Mouse (Mus musculus) ES-Bruce4 (cell line): Measurements from ENCODE around the gene Etnk1. TPM values are rescaled to one million over a fixed set of nuclear protein-coding genes. Genes with fewer than 3 reads are reported as not detected.
"Not testable (repeated sequence)": the region's sequence is repeated elsewhere in the genome, so short reads cannot be mapped to it uniquely, and the experiment has no call there.

Source experiments
- H3K27ac ChIP-seq: 2 replicates; pipeline ENCODE4 v1.5.1; 2012; ENCODE audit warnings: low read length, inconsistent platforms; ENCODE audit not compliant: insufficient read depth
- H3K27me3 ChIP-seq: 2 replicates; pipeline ENCODE4 v1.6.1; 2012; ENCODE audit warnings: mild to moderate bottlenecking, low read length, inconsistent platforms; ENCODE audit not compliant: control insufficient read depth, poor library complexity, insufficient read depth, severe bottlenecking
- H3K36me3 ChIP-seq: 2 replicates; pipeline ENCODE4 v1.6.1; 2012; ENCODE audit warnings: inconsistent platforms, mild to moderate bottlenecking, low read length, moderate library complexity; ENCODE audit not compliant: control insufficient read depth, poor library complexity, insufficient read depth, severe bottlenecking
- H3K4me1 ChIP-seq: one replicate; pipeline ENCODE4 v1.8.1; 2011; ENCODE audit warnings: low read length; ENCODE audit not compliant: control insufficient read depth, insufficient read depth
- H3K4me3 ChIP-seq: 2 replicates; pipeline ENCODE4 v1.5.1; 2011; ENCODE audit warnings: low read depth, mild to moderate bottlenecking, low read length
- H3K9ac ChIP-seq: 2 replicates; pipeline ENCODE4 v1.6.1; 2012; ENCODE audit warnings: low read depth, mild to moderate bottlenecking, inconsistent platforms; ENCODE audit not compliant: poor library complexity, severe bottlenecking
- H3K9me3 ChIP-seq: replicated peaks from 2 replicates; pipeline ENCODE4 v1.6.1; 2012; ENCODE audit warnings: mild to moderate bottlenecking, low read length, inconsistent platforms; ENCODE audit not compliant: control insufficient read depth, poor library complexity, insufficient read depth, severe bottlenecking
- CTCF ChIP-seq: IDR thresholded peaks from one replicate; pipeline ENCODE4 v1.8.1; 2011; ENCODE audit warnings: low read depth, low read length
- EP300 ChIP-seq: IDR thresholded peaks from 2 replicates; pipeline ENCODE4 v1.6.1; 2011; ENCODE audit warnings: low read depth, low read length; ENCODE audit not compliant: insufficient read depth
- POLR2A ChIP-seq: IDR thresholded peaks from one replicate; pipeline ENCODE4 v1.8.1; 2011; ENCODE audit warnings: low read length; ENCODE audit not compliant: insufficient read depth
- polyA plus RNA-seq: library from polyadenylated mRNA; stranded (reverse); fragments of >200 nt; gene quantifications from 2 replicates; pipeline ENCODE4 v1.2.4, GENCODE M21; 2011; ENCODE audit warnings: low read depth; ENCODE audit not compliant: missing spikeins, insufficient read depth, insufficient read length

The Etnk1 gene
- polyA plus RNA-seq, 1 experiment: 149 TPM

GRCm38 (mm10) chr6:143140884-143141283 lies 26.1 kb upstream of the Etnk1 start:
- Histone ChIP-seq H3K9ac (peak overlapping the region; percentile 40), H3K4me1 (peaks cover 4% of the 10 kb centered on the region), H3K27ac (peak overlapping the region; percentile 98), H3K36me3 (no peaks in the 10 kb centered on the region), H3K4me3 (no peak overlapping the region), H3K27me3 (no peaks in the 10 kb centered on the region), H3K9me3 (no peaks in the 10 kb centered on the region)
- TF ChIP-seq CTCF (no peak), EP300 (peak; percentile 98)

GRCm38 (mm10) chr6:143141624-143142592 lies 25.1 kb upstream of the Etnk1 start:
- 0 out of 2 replicates have a peak overlapping the region, but pooled peaks have one; percentile 53 for H3K9ac ChIP-seq
- H3K27me3 ChIP-seq, H3K36me3 ChIP-seq, H3K4me1 ChIP-seq, H3K9me3 ChIP-seq, H3K4me3 ChIP-seq: not testable (repeated sequence)
- peak; percentile 93 for TF ChIP-seq EP300
- H3K27ac ChIP-seq: peak overlapping the region; percentile 98

GRCm38 (mm10) chr6:143142861-143143260 lies 24.2 kb upstream of the Etnk1 start:
- no peak overlapping the region for H3K4me3 ChIP-seq
- H3K36me3 ChIP-seq: no peaks in the 10 kb centered on the region
- H3K4me1 ChIP-seq: peaks cover 4% of the 10 kb centered on the region
- H3K27me3 ChIP-seq: no peaks in the 10 kb centered on the region
- peak overlapping the region; percentile 53 for H3K9ac ChIP-seq
- TF ChIP-seq EP300 (no peak), CTCF (no peak), POLR2A (no peak)
- peak overlapping the region; percentile 98 for H3K27ac ChIP-seq
- H3K9me3 ChIP-seq: no peaks in the 10 kb centered on the region

- TF ChIP-seq POLR2A (no peak), CTCF (no peak), EP300 (no peak)
- peaks cover 4% of the 10 kb centered on the region for H3K4me1 ChIP-seq
- H3K9ac ChIP-seq: peak overlapping the region; percentile 53
- H3K4me3 ChIP-seq: no peak overlapping the region
- no peaks in the 10 kb centered on the region for H3K36me3 ChIP-seq
- H3K27me3 ChIP-seq: no peaks in the 10 kb centered on the region
- H3K27ac ChIP-seq: peak overlapping the region; percentile 98
- no peaks in the 10 kb centered on the region for H3K9me3 ChIP-seq
Measured at GRCm38 (mm10) chr6:143143321-143143720, 23.7 kb upstream of the Etnk1 start.

- TF ChIP-seq CTCF: peak; percentile 36
- TF ChIP-seq EP300: peak; percentile 50; the same call in 1 of the 2 replicates
- TF ChIP-seq POLR2A: no peak
- Histone ChIP-seq H3K36me3 (no peaks in the 10 kb centered on the region), H3K4me3 (peak overlapping the region; percentile 29), H3K27ac (peak overlapping the region; percentile 98), H3K9ac (peak overlapping the region; percentile 53), H3K4me1 (peaks cover 4% of the 10 kb centered on the region), H3K9me3 (no peaks in the 10 kb centered on the region), H3K27me3 (no peaks in the 10 kb centered on the region)
Measured at GRCm38 (mm10) chr6:143143775-143144273, 23.2 kb upstream of the Etnk1 start.

- Histone ChIP-seq H3K36me3 (no peaks in the 10 kb centered on the region), H3K27ac (no peak overlapping the region), H3K27me3 (no peaks in the 10 kb centered on the region), H3K9me3 (no peaks in the 10 kb centered on the region), H3K9ac (no peak overlapping the region), H3K4me3 (no peak overlapping the region), H3K4me1 (peaks cover 2% of the 10 kb centered on the region)
- TF ChIP-seq EP300 (no peak), CTCF (no peak), POLR2A (no peak)
Measured at GRCm38 (mm10) chr6:143144556-143144955, 22.5 kb upstream of the Etnk1 start.
